Mouse (Mus musculus): ENCODE data around the gene A2m.
A peak's percentile ranks its signal among the peaks of the same experiment; 100 is the strongest.

A2m gene

GRCm38 (mm10) chr6:121635076-121635475 lies at the start of gene A2m:
Gene A2m, plus strand, starts transcription at chr6:121635376.
- DNase-seq (ENCODE audit: low spot score in 2 of 2): no peak

GRCm38 (mm10) chr6:121590131-121590530 lies 45.0 kb upstream of the A2m start:
- no peak for DNase-seq (ENCODE audit: low spot score in 2 of 2)

- DNase-seq (ENCODE audit: low spot score in 2 of 2): no peak
These were observed 34.2 kb upstream of the A2m start for GRCm38 (mm10) chr6:121600927-121601326.

GRCm38 (mm10) chr6:121607861-121608260 lies 27.3 kb upstream of the A2m start:
- no peak for DNase-seq (ENCODE audit: low spot score in 2 of 2)

GRCm38 (mm10) chr6:121611796-121612195 lies 23.4 kb upstream of the A2m start:
- DNase-seq (ENCODE audit: low spot score in 2 of 2): peak in 1 of 2 experiments; percentile 25

- DNase-seq (ENCODE audit: low spot score in 2 of 2): no peak
These were observed 17.7 kb upstream of the A2m start for GRCm38 (mm10) chr6:121617476-121617875.

- no peak for DNase-seq (ENCODE audit: low spot score in 2 of 2)
These were observed 12.7 kb upstream of the A2m start for GRCm38 (mm10) chr6:121622525-121622924.

- no peak for DNase-seq (ENCODE audit: low spot score in 2 of 2)
These were observed 656 bp upstream of the A2m start for GRCm38 (mm10) chr6:121634520-121634919.

GRCm38 (mm10) chr6:121635878-121636371 lies 749 bp downstream of the A2m start:
- DNase-seq (ENCODE audit: low spot score in 2 of 2): no peak

GRCm38 (mm10) chr6:121648499-121648898 lies 13.3 kb downstream of the A2m start:
- no peak for DNase-seq (ENCODE audit: low spot score in 2 of 2)
